Mouse (Mus musculus): ENCODE data around the gene Gm10972. TPM values are rescaled to one million over a fixed set of nuclear protein-coding genes. Genes with fewer than 3 reads are reported as not detected.
"Not testable (repeated sequence)": the region's sequence is repeated elsewhere in the genome, so short reads cannot be mapped to it uniquely, and the experiment has no call there.

Gene Gm10972
- polyA plus RNA-seq, 2 experiments = not detected

DNA sequence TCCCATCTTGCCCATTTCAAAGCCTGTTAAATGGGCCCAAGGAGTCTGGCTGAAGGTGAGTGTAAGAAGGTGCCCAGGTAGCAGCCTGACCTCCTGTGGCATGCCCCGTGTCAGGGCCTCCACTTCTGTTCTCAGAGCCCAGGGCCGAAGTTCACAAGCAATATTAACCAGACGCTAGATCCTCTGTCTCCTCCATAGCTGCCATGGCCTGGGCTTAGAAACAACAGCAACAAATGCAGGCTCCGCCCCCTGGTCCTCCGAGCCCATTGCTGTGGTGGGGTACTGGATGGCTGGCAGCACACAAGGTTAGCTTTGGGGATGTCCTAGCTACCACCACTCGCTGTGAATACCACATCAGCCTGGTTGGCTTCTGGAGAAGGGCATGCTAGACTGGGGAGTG, 47.2 kb downstream of the Gm10972 start:
- H3K4me3 ChIP-seq (ENCODE audit: insufficient read depth in 1 of 2, low read depth in 2 of 2, low read length in 2 of 2); H3K9me3 ChIP-seq (ENCODE audit: control insufficient read depth, low read length); H3K4me2 ChIP-seq (ENCODE audit: low read depth); H3K36me3 ChIP-seq (replicated peaks; ENCODE audit: control insufficient read depth, insufficient read depth, low read depth); H3K27ac ChIP-seq; ATAC-seq (ENCODE audit: insufficient read depth); DNase-seq (ENCODE audit: low read depth in 3 of 3, low spot score in 3 of 3); H3K27me3 ChIP-seq (ENCODE audit: control insufficient read depth, insufficient read depth, low read length); H3K9ac ChIP-seq (replicated peaks): not testable (repeated sequence)
- WGBS (ENCODE audit: insufficient replicate concordance) = 50% methylated on average over 6 of the region's 6 CpGs
- H3K4me1 ChIP-seq (replicated peaks; ENCODE audit: control insufficient read depth in 2 of 2, insufficient read depth in 2 of 2, low read length in 1 of 2) = peaks cover 17 to 34% of the 10 kb centered on the region in 2 experiments

DNA sequence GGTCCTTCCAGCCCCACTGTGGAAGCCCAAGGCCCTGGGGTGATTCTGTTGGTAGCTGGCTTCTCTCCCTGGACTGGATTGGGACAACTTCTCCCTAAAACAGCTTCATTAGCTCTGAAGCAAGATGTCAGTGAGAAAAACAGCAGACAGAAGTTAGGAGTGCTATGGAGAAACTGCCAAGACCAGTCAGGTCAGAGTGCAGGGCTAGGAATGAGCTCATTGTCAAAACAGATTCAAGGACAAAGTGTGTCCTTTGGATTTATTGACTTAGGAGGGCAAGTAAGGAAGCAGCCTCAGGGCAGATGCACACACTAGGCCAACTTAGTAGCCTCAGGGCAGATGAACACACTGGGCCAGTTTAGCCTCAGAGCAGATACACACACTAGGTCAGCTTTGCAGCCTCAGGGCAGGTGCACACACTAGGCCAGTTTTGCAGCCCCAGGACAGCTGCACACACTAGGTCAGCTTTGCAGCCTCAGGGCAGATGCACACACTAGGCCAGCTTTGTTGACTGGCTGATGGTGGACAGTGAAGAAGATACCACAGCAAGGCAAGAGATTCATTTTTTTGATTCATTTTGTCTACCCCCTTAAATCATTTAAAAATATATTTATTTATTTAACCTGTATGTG, 47.8 kb downstream of the Gm10972 start:
- H3K27ac ChIP-seq = no peak overlapping the region
- H3K9ac ChIP-seq (replicated peaks) = no peak overlapping the region
- H3K27me3 ChIP-seq (ENCODE audit: control insufficient read depth, insufficient read depth, low read length) = no peaks in the 10 kb centered on the region
- H3K9me3 ChIP-seq (ENCODE audit: control insufficient read depth, low read length) = no peaks in the 10 kb centered on the region
- peaks cover 12 to 30% of the 10 kb centered on the region in 2 experiments for H3K4me1 ChIP-seq (replicated peaks; ENCODE audit: control insufficient read depth in 2 of 2, insufficient read depth in 2 of 2, low read length in 1 of 2)
- no peaks in the 10 kb centered on the region for H3K36me3 ChIP-seq (replicated peaks; ENCODE audit: control insufficient read depth, insufficient read depth, low read depth)
- ATAC-seq (ENCODE audit: insufficient read depth) (no peak), DNase-seq (ENCODE audit: low read depth in 3 of 3, low spot score in 3 of 3) (no peak)
- TF ChIP-seq EP300 (IDR thresholded peaks at IDR 0.05; ENCODE audit: low read depth) = no peak
- no peak for TF ChIP-seq CTCF (IDR thresholded peaks at IDR 0.05; ENCODE audit: low read depth)
- H3K4me3 ChIP-seq (ENCODE audit: insufficient read depth in 1 of 2, low read depth in 2 of 2, low read length in 2 of 2) = no peak overlapping the region
- H3K4me2 ChIP-seq (ENCODE audit: low read depth) = no peak overlapping the region

- not testable (repeated sequence) for DNase-seq (ENCODE audit: low read depth in 3 of 3, low spot score in 3 of 3); H3K27ac ChIP-seq; H3K4me3 ChIP-seq (ENCODE audit: insufficient read depth in 1 of 2, low read depth in 2 of 2, low read length in 2 of 2); H3K27me3 ChIP-seq (ENCODE audit: control insufficient read depth, insufficient read depth, low read length); H3K9ac ChIP-seq (replicated peaks); H3K9me3 ChIP-seq (ENCODE audit: control insufficient read depth, low read length); ATAC-seq (ENCODE audit: insufficient read depth); H3K36me3 ChIP-seq (replicated peaks; ENCODE audit: control insufficient read depth, insufficient read depth, low read depth); H3K4me2 ChIP-seq (ENCODE audit: low read depth)
- WGBS (ENCODE audit: insufficient replicate concordance) = 75% methylated on average over 4 of the region's 4 CpGs
- peaks cover 11 to 30% of the 10 kb centered on the region in 2 experiments for H3K4me1 ChIP-seq (replicated peaks; ENCODE audit: control insufficient read depth in 2 of 2, insufficient read depth in 2 of 2, low read length in 1 of 2)
These were observed 48.8 kb downstream of the Gm10972 start for GRCm38 (mm10) chr3:94691694-94692093.

Other genes with a start within 250 kb of the Gm10972 start
- 0.01 TPM in 2 replicates for gene Lingo4, start 244.6 kb upstream of the Gm10972 start, polyA plus RNA-seq (2012; rRNA removed)
- gene Lingo4, start 244.6 kb upstream of the Gm10972 start, polyA plus RNA-seq (2014; fragmentation: Nextera tagmentation; extraction: Ambion mirVana) = 0.04 TPM in 1 of 2 replicates, not detected in the other
- gene Tdrkh, start 229.8 kb upstream of the Gm10972 start, polyA plus RNA-seq (2012; rRNA removed) = 1.0 and 3.0 TPM in 2 replicates
- 8.6 and 9.0 TPM in 2 replicates for gene Tdrkh, start 229.8 kb upstream of the Gm10972 start, polyA plus RNA-seq (2014; fragmentation: Nextera tagmentation; extraction: Ambion mirVana)
- gene Mrpl9, start 199.8 kb upstream of the Gm10972 start, polyA plus RNA-seq (2012; rRNA removed) = 22.7 and 35.1 TPM in 2 replicates
- gene Mrpl9, start 199.8 kb upstream of the Gm10972 start, polyA plus RNA-seq (2014; fragmentation: Nextera tagmentation; extraction: Ambion mirVana) = 33.3 and 35.2 TPM in 2 replicates
- gene Oaz3, start 199.2 kb upstream of the Gm10972 start, polyA plus RNA-seq (2012; rRNA removed) = 0.02 TPM in 1 of 2 replicates, not detected in the other
- gene Oaz3, start 199.2 kb upstream of the Gm10972 start, polyA plus RNA-seq (2014; fragmentation: Nextera tagmentation; extraction: Ambion mirVana) = not detected in 2 replicates
- gene Celf3, start 164.8 kb upstream of the Gm10972 start, polyA plus RNA-seq (2012; rRNA removed) = 0.07 and 0.79 TPM in 2 replicates
- gene Celf3, start 164.8 kb upstream of the Gm10972 start, polyA plus RNA-seq (2014; fragmentation: Nextera tagmentation; extraction: Ambion mirVana) = not detected in 2 replicates
- gene Riiad1, start 162.8 kb upstream of the Gm10972 start, polyA plus RNA-seq (2012; rRNA removed) = not detected in 2 replicates
- not detected in 2 replicates for gene Riiad1, start 162.8 kb upstream of the Gm10972 start, polyA plus RNA-seq (2014; fragmentation: Nextera tagmentation; extraction: Ambion mirVana)
- 4.3 and 5.6 TPM in 2 replicates for gene Snx27, start 60.4 kb upstream of the Gm10972 start, polyA plus RNA-seq (2012; rRNA removed)
- 8.8 and 9.7 TPM in 2 replicates for gene Snx27, start 60.4 kb upstream of the Gm10972 start, polyA plus RNA-seq (2014; fragmentation: Nextera tagmentation; extraction: Ambion mirVana)
- 5.7 and 6.2 TPM in 2 replicates for gene Tuft1, start 15.8 kb downstream of the Gm10972 start, polyA plus RNA-seq (2012; rRNA removed)
- gene Tuft1, start 15.8 kb downstream of the Gm10972 start, polyA plus RNA-seq (2014; fragmentation: Nextera tagmentation; extraction: Ambion mirVana) = 7.4 and 7.8 TPM in 2 replicates
- 19.6 and 20.7 TPM in 2 replicates for gene Selenbp2, start 50.4 kb downstream of the Gm10972 start, polyA plus RNA-seq (2012; rRNA removed)
- 21.2 and 24.3 TPM in 2 replicates for gene Selenbp2, start 50.4 kb downstream of the Gm10972 start, polyA plus RNA-seq (2014; fragmentation: Nextera tagmentation; extraction: Ambion mirVana)
- gene Cgn, start 143.4 kb downstream of the Gm10972 start, polyA plus RNA-seq (2012; rRNA removed) = 4.3 and 4.6 TPM in 2 replicates
- 5.7 and 7.2 TPM in 2 replicates for gene Cgn, start 143.4 kb downstream of the Gm10972 start, polyA plus RNA-seq (2014; fragmentation: Nextera tagmentation; extraction: Ambion mirVana)
- 6.0 and 6.5 TPM in 2 replicates for gene Pogz, start 194.5 kb downstream of the Gm10972 start, polyA plus RNA-seq (2012; rRNA removed)
- 2.6 and 3.0 TPM in 2 replicates for gene Pogz, start 194.5 kb downstream of the Gm10972 start, polyA plus RNA-seq (2014; fragmentation: Nextera tagmentation; extraction: Ambion mirVana)
- 127 and 157 TPM in 2 replicates for gene Psmb4, start 243.8 kb downstream of the Gm10972 start, polyA plus RNA-seq (2012; rRNA removed)
- gene Psmb4, start 243.8 kb downstream of the Gm10972 start, polyA plus RNA-seq (2014; fragmentation: Nextera tagmentation; extraction: Ambion mirVana) = 190 and 203 TPM in 2 replicates

Data from liver, embryonic 14.5 days (tissue).